Mouse (Mus musculus): ENCODE results near the gene Gm648. TPM values are rescaled to one million over a fixed set of nuclear protein-coding genes. Genes with fewer than 3 reads are reported as not detected.

Gene Gm648
- polyA plus RNA-seq (2012; rRNA removed), result 0.02 TPM in 1 of 2 replicates, not detected in the other

DNA sequence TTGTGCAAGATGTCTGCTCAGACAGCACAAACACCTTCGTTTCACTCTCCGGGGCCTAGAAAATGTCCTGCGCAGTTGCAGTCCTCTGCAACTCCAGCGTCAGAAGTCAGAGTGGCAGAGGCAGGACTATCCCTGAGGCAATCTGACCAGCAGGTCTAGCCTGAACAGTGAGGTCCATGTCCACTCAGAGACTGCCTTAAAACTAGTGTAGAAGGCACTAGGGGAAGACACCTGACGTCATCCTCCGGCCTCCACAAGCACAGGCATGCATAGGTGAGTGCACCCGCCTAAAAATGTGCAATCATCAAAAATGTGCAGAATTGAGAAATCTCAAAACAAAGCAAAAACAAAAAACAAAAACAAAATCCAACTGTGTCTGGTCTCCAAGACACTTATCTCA, at the start of gene Gm648:
TSS of gene Gm648 (minus strand) at position 101 of the 400 bp plus-strand sequence.

DNA sequence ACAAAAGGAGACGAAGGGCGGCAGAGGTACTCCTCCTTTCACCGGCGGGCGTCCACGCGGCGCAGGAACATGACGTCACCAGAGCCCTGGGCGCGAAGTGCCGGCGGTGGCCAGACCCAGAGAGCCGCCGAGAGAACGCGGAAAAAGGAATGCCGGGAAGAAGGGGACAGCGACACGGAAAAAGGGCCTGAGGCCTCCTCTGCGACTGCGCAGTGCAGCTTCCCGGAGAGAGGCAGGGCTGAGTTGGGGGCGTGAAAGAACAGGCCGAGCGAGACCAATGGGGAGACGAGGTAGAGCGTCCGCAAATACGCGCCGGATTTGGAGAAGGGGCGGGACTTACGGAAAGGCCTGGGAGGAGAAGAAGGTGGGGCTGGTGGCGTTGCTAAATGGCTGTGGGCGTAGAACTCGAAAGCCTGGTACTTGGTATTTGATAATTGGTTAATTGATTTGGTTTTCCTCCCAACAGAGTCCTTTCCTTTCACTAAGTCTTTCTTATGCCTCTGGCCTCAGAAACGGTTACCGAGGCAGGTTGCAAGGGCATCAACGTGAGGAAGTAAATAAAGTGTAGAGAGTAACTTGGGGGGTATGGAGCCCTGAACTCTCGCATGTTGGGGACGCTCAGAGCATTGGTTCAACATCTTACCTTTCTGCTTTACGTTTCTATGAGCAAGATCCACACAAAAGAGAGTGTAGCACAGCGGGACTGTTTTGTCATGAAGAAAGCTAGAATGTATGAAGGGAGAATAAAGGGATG, 48.7 kb upstream of the Gm648 start, which contains the start of gene Mmgt1:
TSS of gene Mmgt1 (minus strand) at position 183 of the 754 bp plus-strand sequence.

GRCm38 (mm10) chrX:56524442-56524841, 25.0 kb downstream of the Gm648 start, which contains the start of gene Gm10477:
TSS of gene Gm10477 (plus strand) at chrX:56524742.

Other genes starting within 250 kb of the Gm648 start
- 0.56 and 0.57 TPM in 2 replicates for gene Zfp449, start 203.2 kb downstream of the Gm648 start, polyA plus RNA-seq (2012; rRNA removed)
- gene Smim10l2a, start 175.0 kb downstream of the Gm648 start, polyA plus RNA-seq (2012; rRNA removed), result 0.17 and 0.18 TPM in 2 replicates
- 0.21 TPM in 1 of 2 replicates, not detected in the other for gene Gm2174, start 101.6 kb downstream of the Gm648 start, polyA plus RNA-seq (2012; rRNA removed)
- gene Ints6l, start 94.7 kb downstream of the Gm648 start, polyA plus RNA-seq (2012; rRNA removed), result 84.7 and 94.5 TPM in 2 replicates
- not detected in 2 replicates for gene Gm10477, start 24.9 kb downstream of the Gm648 start, polyA plus RNA-seq (2012; rRNA removed)
- gene Mmgt1, start 48.5 kb upstream of the Gm648 start, polyA plus RNA-seq (2012; rRNA removed), result 4.8 and 6.0 TPM in 2 replicates
- 3.2 and 4.1 TPM in 2 replicates for gene Slc9a6, start 60.2 kb upstream of the Gm648 start, polyA plus RNA-seq (2012; rRNA removed)
- 9.2 and 10.3 TPM in 2 replicates for gene Fhl1, start 182.2 kb upstream of the Gm648 start, polyA plus RNA-seq (2012; rRNA removed)